Mouse (Mus musculus) forebrain, postnatal 0 days (tissue): ENCODE data around the gene Elk3. TPM values are rescaled to one million over a fixed set of nuclear protein-coding genes. Genes with fewer than 3 reads are reported as not detected.

Source experiments
- ATAC-seq: fragments of 200-750 bp; cut with Nextera tagmentation; 2 replicates; pipeline ENCODE4 v1.8.0; 2017; ENCODE audit warnings: mild to moderate bottlenecking, moderate library complexity
- DNase-seq: peaks from one replicate; pipeline ENCODE4 v3.0.0-alpha.2; 2015
- H3K27ac ChIP-seq: fragments of 300-500 bp; sonication (generic); 2 replicates; pipeline ENCODE4 v1.5.1; 2014; ENCODE audit warnings: low read depth, mild to moderate bottlenecking, antibody characterized with exemption, low read length, moderate library complexity, mixed read lengths
- H3K27me3 ChIP-seq: fragments of 300-500 bp; sonication (generic); 2 replicates; pipeline ENCODE4 v1.6.1; 2014; ENCODE audit warnings: mild to moderate bottlenecking, low read length, mixed read lengths; ENCODE audit not compliant: insufficient read depth
- H3K36me3 ChIP-seq: fragments of 300-500 bp; sonication (generic); 2 replicates; pipeline ENCODE4 v1.6.1; 2014; ENCODE audit warnings: mild to moderate bottlenecking, moderate library complexity; ENCODE audit not compliant: insufficient read depth
- H3K4me1 ChIP-seq: fragments of 300-500 bp; sonication (generic); 2 replicates; pipeline ENCODE4 v1.6.1; 2014; ENCODE audit warnings: antibody characterized with exemption; ENCODE audit not compliant: insufficient read depth
- H3K4me2 ChIP-seq: fragments of 300-500 bp; sonication (generic); 2 replicates; pipeline ENCODE4 v1.6.1; 2014; ENCODE audit warnings: low read depth, mild to moderate bottlenecking, moderate library complexity
- H3K4me3 ChIP-seq: fragments of 300-500 bp; sonication (generic); 2 replicates; pipeline ENCODE4 v1.5.1; 2014; ENCODE audit warnings: low read depth, low read length, mixed read lengths
- H3K9ac ChIP-seq: fragments of 300-500 bp; sonication (generic); 2 replicates; pipeline ENCODE4 v1.6.1; 2014; ENCODE audit warnings: mild to moderate bottlenecking
- H3K9me3 ChIP-seq: fragments of 300-500 bp; sonication (generic); 2 replicates; pipeline ENCODE4 v1.6.1; 2016; ENCODE audit warnings: low read length
- CTCF ChIP-seq: sonication (generic); IDR thresholded peaks from 2 replicates; pipeline ENCODE4 v1.5.1; 2016; ENCODE audit warnings: antibody characterized with exemption, control low read depth, low read depth
- WGBS: fragments of 180-500 bp; shearing (Covaris S2); extraction: QIAGEN DNeasy Blood & Tissue Kit; methylation state at CpG from one replicate; pipeline ENCODE4 v1.1.7; 2014; 5-methylcytosine and 5-hydroxymethylcytosine counted together
- polyA plus RNA-seq: library from polyadenylated mRNA; unstranded; fragments of >200 nt; fragmentation: Nextera tagmentation; extraction: Ambion mirVana; gene quantifications from 2 replicates; pipeline ENCODE4 v1.2.1, GENCODE M21; 2015
- total RNA-seq: library from RNA; depleted of rRNA; stranded (reverse); fragments of >200 nt; gene quantifications from 2 replicates; pipeline ENCODE4 v1.2.3, GENCODE M21; 2014

Gene Elk3
- total and polyA plus RNA-seq, 2 experiments from 2014 or later = 6.2 to 8.8 TPM

DNA sequence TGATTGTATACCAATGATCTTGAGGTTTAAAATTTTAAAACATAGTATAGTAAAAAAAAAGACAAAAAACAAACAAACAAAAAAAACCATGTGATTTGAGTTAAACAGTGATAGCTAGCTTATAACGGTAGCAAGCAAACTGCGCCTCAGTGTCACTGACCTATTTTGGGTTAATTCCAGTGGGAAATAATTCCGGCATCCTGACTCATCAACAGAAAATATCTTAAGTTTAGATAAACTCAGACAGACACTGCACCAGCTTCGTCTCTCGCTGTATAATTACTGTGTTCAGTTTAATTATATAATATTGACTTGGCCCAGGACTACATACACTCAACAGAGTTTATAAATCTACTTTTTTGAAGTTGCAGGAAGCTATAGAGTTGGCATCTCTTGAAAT is 79.0 kb downstream of the Elk3 start:
- TF ChIP-seq CTCF = no peak
- WGBS = 74% methylated on average over 5 of the region's 5 CpGs
- H3K36me3 ChIP-seq = peaks cover 21% of the 10 kb centered on the region
- H3K4me1 ChIP-seq = no peaks in the 10 kb centered on the region
- H3K4me3 ChIP-seq = no peak overlapping the region
- H3K27me3 ChIP-seq = no peaks in the 10 kb centered on the region
- H3K4me2 ChIP-seq = no peak overlapping the region
- ATAC-seq = no peak
- H3K9me3 ChIP-seq = no peaks in the 10 kb centered on the region
- DNase-seq = no peak
- no peak overlapping the region for H3K9ac ChIP-seq
- no peak overlapping the region for H3K27ac ChIP-seq

DNA sequence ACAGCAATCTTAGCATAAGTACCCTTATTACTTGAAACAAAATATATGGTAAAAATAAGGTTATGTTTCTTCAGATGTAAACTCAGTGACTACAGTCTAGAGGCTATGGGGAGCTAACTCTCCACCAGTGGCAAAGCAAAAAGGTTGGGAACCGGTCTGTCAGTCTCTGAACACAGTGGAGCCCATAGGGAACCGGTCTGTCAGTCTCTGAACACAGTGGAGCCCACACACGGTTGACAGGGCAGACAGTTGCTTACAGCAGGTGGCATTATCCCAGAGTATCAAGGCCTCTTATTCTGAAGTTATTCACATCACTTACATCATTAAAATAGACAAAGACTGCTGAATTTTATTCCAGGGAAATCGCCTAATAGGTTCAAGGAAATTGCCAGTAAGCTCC is 79.4 kb downstream of the Elk3 start:
- Histone ChIP-seq H3K4me1 (no peaks in the 10 kb centered on the region), H3K27me3 (no peaks in the 10 kb centered on the region), H3K36me3 (peaks cover 22% of the 10 kb centered on the region), H3K9me3 (no peaks in the 10 kb centered on the region), H3K4me3 (no peak overlapping the region), H3K4me2 (no peak overlapping the region), H3K27ac (no peak overlapping the region), H3K9ac (no peak overlapping the region)
- TF ChIP-seq CTCF = no peak
- DNase-seq = no peak
- WGBS = 30% methylated on average over 4 of the region's 4 CpGs
- ATAC-seq = no peak

DNA sequence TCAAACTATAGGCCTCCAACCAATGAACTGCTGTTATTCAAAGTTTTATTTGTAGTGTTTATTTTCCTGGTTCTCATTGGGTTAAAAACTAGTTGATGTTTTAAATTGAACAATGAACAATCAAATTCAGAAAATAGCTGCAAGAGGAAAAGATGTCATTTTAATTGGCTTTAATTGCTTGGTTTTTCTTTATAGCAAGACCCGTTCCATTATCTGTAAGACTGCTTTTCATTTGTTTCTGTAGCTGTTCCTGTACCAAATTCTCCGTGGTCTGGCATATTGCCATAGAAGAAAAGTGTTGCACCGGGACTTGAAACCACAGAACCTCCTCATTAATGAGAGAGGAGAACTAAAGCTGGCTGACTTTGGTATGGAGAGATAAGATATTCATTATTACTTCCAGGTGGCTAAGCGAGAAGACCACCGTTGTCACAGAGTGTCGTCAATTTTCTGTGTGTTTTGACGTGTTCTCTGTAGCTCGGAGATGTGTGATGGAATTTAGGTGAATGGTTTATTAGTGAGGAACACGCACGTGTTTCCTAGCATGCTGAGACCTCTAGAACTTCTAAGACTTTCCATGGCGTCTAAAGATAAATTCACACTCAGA is 82.4 kb downstream of the Elk3 start:
- no peak overlapping the region for H3K4me3 ChIP-seq
- no peak for ATAC-seq
- H3K9me3 ChIP-seq = no peaks in the 10 kb centered on the region
- no peak overlapping the region for H3K27ac ChIP-seq
- H3K9ac ChIP-seq = no peak overlapping the region
- no peaks in the 10 kb centered on the region for H3K27me3 ChIP-seq
- peaks cover 16% of the 10 kb centered on the region for H3K36me3 ChIP-seq
- DNase-seq = no peak
- no peaks in the 10 kb centered on the region for H3K4me1 ChIP-seq
- no peak for TF ChIP-seq CTCF
- WGBS = 46% methylated on average over 11 of the region's 11 CpGs
- no peak overlapping the region for H3K4me2 ChIP-seq

DNA sequence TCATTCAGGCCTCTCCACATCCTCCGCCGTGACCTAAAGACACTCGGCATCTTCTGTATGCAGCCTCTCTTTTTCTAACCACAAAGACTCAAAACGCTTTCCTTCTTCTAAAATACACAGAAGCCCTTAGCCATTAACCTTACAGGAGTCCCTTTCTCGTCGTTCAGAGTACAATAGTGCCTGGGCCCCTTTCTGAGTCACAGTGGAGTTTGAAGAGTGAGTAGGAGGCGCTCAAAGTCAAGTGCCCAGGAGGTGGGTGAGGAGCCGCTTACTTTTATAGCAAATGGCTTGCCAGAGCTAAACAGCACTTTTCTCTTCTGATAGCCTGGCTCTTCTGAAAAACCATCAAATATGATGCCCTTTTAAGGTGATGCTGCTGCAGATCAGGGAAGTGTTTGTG is 83.0 kb downstream of the Elk3 start:
- no peak overlapping the region for H3K4me2 ChIP-seq
- no peaks in the 10 kb centered on the region for H3K9me3 ChIP-seq
- no peak for DNase-seq
- no peak for TF ChIP-seq CTCF
- peaks cover 12% of the 10 kb centered on the region; the same call in 1 of the 2 replicates for H3K36me3 ChIP-seq
- no peak for ATAC-seq
- no peak overlapping the region for H3K9ac ChIP-seq
- H3K27ac ChIP-seq = no peak overlapping the region
- no peaks in the 10 kb centered on the region for H3K4me1 ChIP-seq
- no peak overlapping the region for H3K4me3 ChIP-seq
- WGBS = 58% methylated on average over 8 of the region's 8 CpGs
- no peaks in the 10 kb centered on the region for H3K27me3 ChIP-seq

DNA sequence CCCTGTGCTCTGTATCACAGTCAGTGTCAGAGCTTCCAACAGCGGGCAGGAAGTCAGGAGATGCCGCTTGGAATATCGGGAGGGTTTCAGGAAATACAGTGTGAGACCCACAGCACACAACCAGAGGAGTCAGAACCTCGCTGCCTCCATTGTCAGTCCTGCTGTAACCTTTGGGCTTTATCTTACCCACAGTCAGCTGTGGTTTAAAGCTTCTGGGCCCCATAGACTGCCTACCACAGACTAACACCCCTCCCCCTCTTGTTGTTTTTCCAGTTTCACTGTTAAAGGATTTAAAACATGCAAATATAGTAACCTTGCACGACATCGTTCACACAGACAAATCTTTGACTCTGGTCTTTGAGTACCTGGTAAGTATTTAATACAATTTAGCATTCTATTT is 85.2 kb downstream of the Elk3 start:
- Histone ChIP-seq H3K9me3 (no peaks in the 10 kb centered on the region), H3K4me2 (no peak overlapping the region), H3K36me3 (peaks cover 12% of the 10 kb centered on the region; the same call in 1 of the 2 replicates), H3K27ac (no peak overlapping the region), H3K4me3 (no peak overlapping the region), H3K27me3 (no peaks in the 10 kb centered on the region), H3K9ac (no peak overlapping the region), H3K4me1 (no peaks in the 10 kb centered on the region)
- DNase-seq = no peak
- no peak for TF ChIP-seq CTCF
- ATAC-seq = no peak
- WGBS = 84% methylated on average over 6 of the region's 6 CpGs

DNA sequence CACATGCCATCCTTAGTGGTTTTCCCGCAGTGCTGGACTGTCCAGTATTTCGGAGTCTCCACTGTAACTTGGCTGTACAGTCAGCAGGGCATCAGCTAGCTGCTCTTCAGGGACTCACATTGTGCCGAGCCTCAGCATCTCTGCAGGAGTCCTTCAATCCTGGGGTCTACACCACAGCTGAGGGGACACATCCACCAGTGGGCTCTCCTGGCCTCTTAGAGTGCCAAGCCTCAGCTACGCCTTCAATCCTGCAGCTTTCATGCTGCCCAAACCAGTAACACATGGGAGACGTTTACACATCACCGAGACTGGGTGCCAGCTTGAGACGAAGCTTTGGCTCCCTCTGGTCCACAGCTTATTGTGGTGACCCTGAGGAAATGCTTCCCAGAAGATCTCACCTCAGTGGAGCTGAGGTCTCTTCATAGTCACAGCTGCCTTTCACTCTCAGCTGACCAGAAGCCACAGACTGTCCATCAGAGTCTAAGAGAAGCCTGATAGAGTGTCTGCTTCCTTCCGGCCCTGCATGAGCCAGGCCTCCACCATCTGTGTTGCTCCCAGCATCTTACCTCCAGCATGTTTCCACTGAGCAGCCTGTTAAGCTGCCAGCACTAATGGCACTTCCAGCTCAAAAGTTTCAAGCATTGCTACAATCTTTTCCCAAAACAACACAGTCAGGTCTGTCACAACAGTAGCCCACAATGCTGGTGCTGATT is 95.7 kb downstream of the Elk3 start:
- WGBS = 75% methylated on average over 8 of the region's 8 CpGs
- TF ChIP-seq CTCF = no peak
- peak; percentile 40; the same call in 1 of the 2 replicates for ATAC-seq

DNA sequence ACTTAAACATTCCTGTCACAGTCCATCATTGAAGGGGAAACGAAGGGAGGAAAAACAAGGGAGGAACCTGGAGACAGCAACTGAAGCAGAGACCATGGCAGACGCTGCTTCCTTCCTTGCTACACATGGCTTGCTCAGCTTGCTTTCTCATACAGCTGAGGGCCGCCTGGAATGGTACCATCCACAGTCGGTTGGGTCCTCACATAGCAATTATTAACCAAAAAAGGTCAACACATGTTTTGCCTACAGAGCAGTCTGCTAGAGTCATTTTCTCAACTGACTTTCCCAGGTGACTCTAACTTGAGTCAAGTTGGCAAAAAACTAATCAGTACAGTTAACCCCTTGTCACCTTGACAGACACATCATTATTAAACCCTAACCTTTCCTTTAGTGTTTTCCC is 96.7 kb downstream of the Elk3 start:
- Histone ChIP-seq H3K36me3 (peaks cover 38% of the 10 kb centered on the region), H3K4me2 (no peak overlapping the region), H3K9ac (no peak overlapping the region), H3K4me3 (no peak overlapping the region), H3K4me1 (no peaks in the 10 kb centered on the region; the same call in 1 of the 2 replicates), H3K27me3 (no peaks in the 10 kb centered on the region), H3K27ac (no peak overlapping the region), H3K9me3 (no peaks in the 10 kb centered on the region)
- WGBS = 64% methylated on average over 4 of the region's 4 CpGs
- TF ChIP-seq CTCF = no peak
- DNase-seq = no peak
- ATAC-seq = no peak

More for the DNA sequence above, 95.7 kb downstream of the Elk3 start:
- no peak overlapping the region for H3K4me3 ChIP-seq
- peaks cover 38% of the 10 kb centered on the region for H3K36me3 ChIP-seq
- H3K27me3 ChIP-seq = no peaks in the 10 kb centered on the region
- H3K9me3 ChIP-seq = no peaks in the 10 kb centered on the region
- H3K9ac ChIP-seq = no peak overlapping the region
- H3K27ac ChIP-seq = no peak overlapping the region
- peak; percentile 34 for DNase-seq
- no peak overlapping the region for H3K4me2 ChIP-seq
- no peaks in the 10 kb centered on the region; the same call in 1 of the 2 replicates for H3K4me1 ChIP-seq
